Mouse (Mus musculus) cortical plate, adult 2 months (tissue): ENCODE measurements around the gene Olfr108.

Experiments
- CTCF ChIP-seq: fragments of 200-500 bp; IDR thresholded peaks from 2 replicates; pipeline ENCODE4 v1.5.1; 2011; ENCODE audit warnings: mild to moderate bottlenecking, control low read depth, low read length; ENCODE audit not compliant: insufficient read depth; ENCODE audit errors: extremely low read depth
- POLR2A ChIP-seq: fragments of 200-500 bp; IDR thresholded peaks from 2 replicates; pipeline ENCODE4 v1.6.1; 2011; ENCODE audit warnings: mild to moderate bottlenecking, low read length, control low read depth; ENCODE audit not compliant: insufficient read depth; ENCODE audit errors: extremely low read depth

DNA sequence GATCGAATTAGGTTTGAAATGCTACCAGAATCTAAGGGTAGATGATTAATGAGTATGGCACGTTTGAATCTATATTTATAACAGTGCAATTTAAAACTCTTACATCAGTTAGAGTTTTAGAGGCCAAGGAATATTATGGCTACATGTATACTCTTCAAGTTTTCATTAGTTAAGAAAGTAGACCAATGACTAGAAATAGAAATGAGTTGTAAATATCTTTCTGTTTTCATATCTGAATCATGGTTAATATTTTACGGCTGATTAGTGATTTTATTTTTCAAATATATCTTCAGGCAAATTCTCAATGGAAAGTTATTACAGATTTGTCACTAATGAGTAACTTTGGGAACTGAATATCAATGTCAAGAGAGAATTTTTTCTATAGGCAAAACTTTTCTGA lies 46.4 kb upstream of the Olfr108 start, which contains the start of gene Olfr107:
- TF ChIP-seq CTCF = no peak
- TF ChIP-seq POLR2A = no peak
